Mouse (Mus musculus) small intestine, adult 2 months (tissue): Measurements from ENCODE around the gene Sema7a.

Experiments
- CTCF ChIP-seq: fragments of 200-500 bp; IDR thresholded peaks from 2 replicates; pipeline ENCODE4 v1.5.1; 2012; ENCODE audit warnings: low read depth, mild to moderate bottlenecking, control low read depth, inconsistent platforms, low read length, moderate library complexity, mixed read lengths; ENCODE audit not compliant: insufficient replicate concordance, insufficient read length; ENCODE audit errors: extremely low read depth
- POLR2A ChIP-seq: fragments of 200-500 bp; IDR thresholded peaks from 2 replicates; pipeline ENCODE4 v1.6.1; 2012; ENCODE audit warnings: low read depth, mild to moderate bottlenecking, control low read depth, inconsistent platforms, low read length, moderate library complexity

DNA sequence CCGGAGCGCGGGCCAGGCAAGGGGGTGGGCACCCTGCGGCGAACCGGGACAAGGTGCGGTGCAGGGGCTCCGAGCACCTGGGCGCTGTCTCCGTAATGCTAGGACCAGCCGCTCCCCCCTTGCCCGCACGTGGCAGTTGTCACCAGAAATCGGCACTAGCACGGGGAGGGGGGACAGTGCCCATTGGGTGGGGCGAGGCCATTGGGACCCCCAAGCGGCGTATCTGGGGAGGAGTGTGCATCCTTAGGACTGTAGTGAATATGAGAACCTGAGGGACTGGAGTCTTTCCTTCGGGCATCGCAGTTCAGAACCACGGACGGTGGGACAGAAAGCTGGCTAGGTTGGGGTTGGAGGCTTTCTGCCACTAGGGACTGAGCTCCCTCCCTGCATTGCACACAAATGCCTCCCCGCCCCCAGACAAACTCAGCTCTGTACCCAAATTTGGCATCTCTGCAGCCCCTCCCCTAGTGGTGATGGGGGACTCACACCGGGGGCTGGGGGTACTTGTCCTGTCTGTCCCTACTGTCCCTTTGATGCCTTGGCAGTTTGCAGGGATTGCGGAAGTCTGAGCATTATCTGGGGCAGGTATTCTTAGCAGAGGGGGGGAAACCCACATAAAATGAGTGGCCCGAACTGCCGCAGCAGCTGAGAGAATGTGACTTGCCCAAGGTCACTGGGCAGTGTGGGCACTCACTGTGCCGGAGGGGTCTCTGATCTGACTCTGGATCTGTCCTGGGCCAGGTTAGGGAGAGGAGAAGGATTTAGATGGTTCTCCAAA, 1.1 kb downstream of the Sema7a start:
- TF ChIP-seq POLR2A (no peak), CTCF (no peak)
